Mouse (Mus musculus) lung, postnatal 0 days (tissue): ENCODE results near the gene Reg4. TPM values are rescaled to one million over a fixed set of nuclear protein-coding genes. Genes with fewer than 3 reads are reported as not detected.

ENCODE experiments used
- ATAC-seq: fragments of 200-750 bp; cut with Nextera tagmentation; 2 replicates; pipeline ENCODE4 v1.8.0; 2017; ENCODE audit warnings: moderate library complexity
- DNase-seq: peaks from one replicate; pipeline ENCODE4 v3.0.0-alpha.2; 2016; ENCODE audit warnings: low spot score
- H3K27ac ChIP-seq: fragments of 300-500 bp; sonication (generic); 2 replicates; pipeline ENCODE4 v1.5.1; 2014; ENCODE audit warnings: antibody characterized with exemption, mild to moderate bottlenecking, low read length, mixed read lengths
- H3K27me3 ChIP-seq: fragments of 300-500 bp; sonication (generic); replicated peaks from 2 replicates; pipeline ENCODE4 v1.6.1; 2014; ENCODE audit warnings: low read length, mixed read lengths; ENCODE audit not compliant: insufficient read depth
- H3K36me3 ChIP-seq: fragments of 300-500 bp; sonication (generic); 2 replicates; pipeline ENCODE4 v1.6.1; 2014; ENCODE audit warnings: low read length, mixed read lengths; ENCODE audit not compliant: insufficient read depth
- H3K4me1 ChIP-seq: fragments of 300-500 bp; sonication (generic); 2 replicates; pipeline ENCODE4 v1.6.1; 2014; ENCODE audit warnings: antibody characterized with exemption, low read depth, low read length, mixed read lengths; ENCODE audit not compliant: insufficient read depth
- H3K4me2 ChIP-seq: fragments of 300-500 bp; sonication (generic); replicated peaks from 2 replicates; pipeline ENCODE4 v1.6.1; 2014; ENCODE audit warnings: low read depth, mild to moderate bottlenecking, low read length, moderate library complexity, mixed read lengths
- H3K4me3 ChIP-seq: fragments of 300-500 bp; sonication (generic); 2 replicates; pipeline ENCODE4 v1.5.1; 2014; ENCODE audit warnings: low read depth, low read length
- H3K9ac ChIP-seq: fragments of 300-500 bp; sonication (generic); replicated peaks from 2 replicates; pipeline ENCODE4 v1.6.1; 2014; ENCODE audit warnings: low read depth, mild to moderate bottlenecking
- H3K9me3 ChIP-seq: fragments of 300-500 bp; sonication (generic); 2 replicates; pipeline ENCODE4 v1.6.1; 2016; ENCODE audit warnings: low read length, mixed read lengths
- CTCF ChIP-seq: IDR thresholded peaks from 2 replicates; pipeline ENCODE4 v1.5.1; 2016; ENCODE audit warnings: antibody characterized with exemption, mild to moderate bottlenecking
- EP300 ChIP-seq: IDR thresholded peaks from 2 replicates; pipeline ENCODE4 v1.6.1; 2016; ENCODE audit warnings: antibody characterized with exemption, mild to moderate bottlenecking, control low read depth
- WGBS: fragments of 180-500 bp; shearing (Covaris S2); extraction: QIAGEN DNeasy Blood & Tissue Kit; methylation state at CpG from one replicate; pipeline ENCODE4 v1.1.7; 2014; 5-methylcytosine and 5-hydroxymethylcytosine counted together
- polyA plus RNA-seq: library from polyadenylated mRNA; unstranded; fragments of >200 nt; fragmentation: Nextera tagmentation; extraction: Ambion mirVana; gene quantifications from 2 replicates; pipeline ENCODE4 v1.2.1, GENCODE M21; 2015

Gene Reg4
- polyA plus RNA-seq, 1 experiment from 2014 or later: not detected

- no peaks in the 10 kb centered on the region for H3K27me3 ChIP-seq
- no peak overlapping the region for H3K4me3 ChIP-seq
- WGBS: 89% methylated on average over 5 of the region's 5 CpGs
- H3K9me3 ChIP-seq: no peaks in the 10 kb centered on the region
- H3K27ac ChIP-seq: no peak overlapping the region
- no peak for TF ChIP-seq EP300
- TF ChIP-seq CTCF: no peak
- ATAC-seq: no peak
- peaks cover 4% of the 10 kb centered on the region; the same call in 1 of the 2 replicates for H3K4me1 ChIP-seq
- no peak overlapping the region for H3K4me2 ChIP-seq
- DNase-seq: no peak
- H3K9ac ChIP-seq: no peak overlapping the region
- H3K36me3 ChIP-seq: no peaks in the 10 kb centered on the region
Measured at GRCm38 (mm10) chr3:98283205-98283604, 61.2 kb downstream of the Reg4 start.

Other genes with a start within 250 kb of the Reg4 start
- gene Notch2, start 208.6 kb upstream of the Reg4 start, polyA plus RNA-seq: 18.3 and 20.1 TPM in 2 replicates
- not detected in 2 replicates for gene Adam30, start 61.5 kb upstream of the Reg4 start, polyA plus RNA-seq
- gene Hmgcs2, start 58.3 kb downstream of the Reg4 start, polyA plus RNA-seq: 12.8 and 34.0 TPM in 2 replicates
- gene Phgdh, start 117.8 kb downstream of the Reg4 start, polyA plus RNA-seq: 12.1 and 15.1 TPM in 2 replicates
- 9.2 and 10.6 TPM in 2 replicates for gene Zfp697, start 160.3 kb downstream of the Reg4 start, polyA plus RNA-seq
- gene Gm4450, start 235.0 kb downstream of the Reg4 start, polyA plus RNA-seq: not detected in 2 replicates